Mouse (Mus musculus) left cerebral cortex, postnatal 10 days (tissue): ENCODE measurements around the gene Nxph4. TPM values are rescaled to one million over a fixed set of nuclear protein-coding genes. Genes with fewer than 3 reads are reported as not detected.
A peak's percentile ranks its signal among the peaks of the same experiment; 100 is the strongest.

Experiments used
- DNase-seq, 2 experiments: peaks; one replicate each; pipeline ENCODE4 v3.0.0; 2021 to 2022; ENCODE audit warnings: low spot score in 2 of 2, mixed read lengths in 1 of 2; ENCODE audit errors: extremely low spot score in 1 of 2
- intact Hi-C: fragments of 180-260 bp; cut with DNase I; formaldehyde crosslinking; loops from one replicate; pipeline ENCODE4 v1.15.1; 2025
- total RNA-seq, 2 experiments: library from RNA; stranded (reverse); gene quantifications; 2 replicates each; pipeline ENCODE4 v1.2.3; 2021

Gene Nxph4
- total RNA-seq: 1 to 10 TPM; 5.8 to 8.5 TPM

DNA sequence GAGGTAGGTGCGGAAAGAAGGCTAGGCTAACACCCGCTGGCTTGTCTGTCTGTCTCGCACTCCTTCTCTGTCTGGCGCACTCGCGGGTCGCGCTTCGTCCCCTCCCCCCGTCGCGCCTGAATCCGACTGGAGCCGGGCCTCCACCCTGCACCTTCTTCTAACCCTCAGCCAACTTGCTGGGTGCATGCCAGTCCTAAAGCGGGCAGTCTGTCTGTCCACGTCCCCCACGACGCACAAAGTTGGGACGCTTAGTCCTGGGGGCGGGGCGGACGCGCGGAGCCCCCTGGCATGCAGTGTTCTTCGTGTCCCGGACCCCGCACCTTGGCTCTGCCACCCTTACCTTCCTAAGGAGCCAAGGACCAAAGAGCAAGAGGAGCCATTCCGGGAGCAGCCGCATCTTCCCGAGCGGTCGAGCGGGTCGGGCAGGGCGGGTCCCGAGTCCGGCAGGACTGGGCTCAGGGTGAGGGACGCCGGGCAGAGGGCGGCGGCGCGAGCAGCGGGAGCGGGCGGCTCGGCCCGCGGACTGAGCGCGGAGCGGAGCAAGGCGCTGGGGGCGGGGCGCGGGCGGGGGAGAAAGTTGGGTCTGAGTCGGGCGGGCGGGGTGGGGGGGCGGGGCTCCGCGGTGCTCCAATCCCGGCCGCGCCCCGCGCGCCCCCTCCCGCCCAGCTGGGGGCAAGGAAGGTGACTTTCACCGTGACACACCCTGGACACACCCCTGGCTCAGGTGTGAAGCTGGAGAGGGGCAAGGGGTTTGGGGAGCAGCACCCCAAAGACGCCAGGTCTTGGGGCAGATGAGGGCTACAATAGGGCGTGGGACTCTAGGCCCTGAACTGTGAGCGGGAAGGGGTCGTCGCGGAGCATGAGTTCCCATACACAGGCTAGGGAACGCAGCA lies at the start of gene Nxph4:
Gene Nxph4 (minus strand): TSS at position 524 of the 893 bp plus-strand sequence.
- DNase-seq: no peak
- intact Hi-C loops: no loop called here

DNA sequence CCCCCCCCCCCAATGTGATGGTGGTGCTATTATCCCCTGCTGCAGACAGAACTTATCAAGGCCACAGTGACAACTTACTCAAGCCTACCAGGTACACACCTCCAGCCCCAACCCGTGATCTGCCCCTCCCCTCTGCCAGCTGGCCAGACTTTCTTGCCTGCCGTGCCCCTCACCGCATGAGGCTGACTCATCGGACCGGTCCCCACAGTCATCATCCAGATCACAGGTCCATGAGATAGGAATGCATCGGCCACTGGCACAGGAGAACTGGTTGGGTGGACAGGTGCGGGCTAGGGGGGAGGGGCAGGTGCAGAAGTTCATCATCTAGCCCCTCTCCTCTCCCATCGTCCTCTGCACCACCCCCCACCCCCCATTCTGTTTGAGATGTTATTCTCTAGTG lies 49.3 kb upstream of the Nxph4 start:
- no peak for DNase-seq
- intact Hi-C loops: no loop called here

DNA sequence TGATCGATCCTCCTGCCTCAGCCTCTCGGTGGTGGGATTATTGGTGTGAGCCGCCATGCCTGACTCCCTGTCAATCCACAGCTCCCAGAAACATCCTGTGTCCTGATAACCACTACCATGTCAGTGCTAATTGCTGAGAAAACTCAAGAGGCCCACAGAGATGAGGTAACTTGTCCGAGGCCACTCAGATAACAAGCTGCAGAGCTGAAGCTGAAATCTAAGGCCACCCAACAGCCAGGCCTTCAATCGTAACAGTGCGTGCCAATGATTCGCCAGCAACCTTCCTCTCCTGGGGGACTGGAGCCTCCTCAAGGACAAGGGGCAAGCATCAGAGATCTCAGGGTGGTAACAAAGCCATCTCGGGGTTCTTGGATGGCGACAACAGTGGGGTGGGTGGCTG lies 46.9 kb upstream of the Nxph4 start:
- intact Hi-C loops: no loop called here
- no peak for DNase-seq

DNA sequence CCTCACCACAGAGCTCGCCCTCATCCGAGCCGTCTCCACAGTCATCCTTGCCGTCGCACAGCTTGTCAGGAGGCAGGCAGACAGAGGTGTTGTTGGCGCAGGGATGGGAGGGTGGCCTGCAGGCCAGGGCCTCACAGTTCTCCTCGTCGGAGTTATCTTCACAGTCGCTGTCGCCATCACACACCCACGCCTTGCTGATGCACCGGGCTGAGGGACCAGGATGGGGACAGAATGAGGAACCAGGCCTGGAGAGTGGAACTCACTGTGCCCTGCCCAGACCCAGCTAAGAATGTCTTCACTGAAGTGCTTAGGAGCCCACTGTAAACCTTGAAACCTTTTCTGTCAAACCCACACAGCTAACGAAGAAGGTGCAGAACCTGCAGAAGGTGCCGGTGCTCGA lies 43.6 kb upstream of the Nxph4 start:
- DNase-seq: no peak
- intact Hi-C loops: loop anchor here (5.0 kb wide), 1 partner anchor 44 kb away; the partner anchor contains the start of gene Lrp1

DNA sequence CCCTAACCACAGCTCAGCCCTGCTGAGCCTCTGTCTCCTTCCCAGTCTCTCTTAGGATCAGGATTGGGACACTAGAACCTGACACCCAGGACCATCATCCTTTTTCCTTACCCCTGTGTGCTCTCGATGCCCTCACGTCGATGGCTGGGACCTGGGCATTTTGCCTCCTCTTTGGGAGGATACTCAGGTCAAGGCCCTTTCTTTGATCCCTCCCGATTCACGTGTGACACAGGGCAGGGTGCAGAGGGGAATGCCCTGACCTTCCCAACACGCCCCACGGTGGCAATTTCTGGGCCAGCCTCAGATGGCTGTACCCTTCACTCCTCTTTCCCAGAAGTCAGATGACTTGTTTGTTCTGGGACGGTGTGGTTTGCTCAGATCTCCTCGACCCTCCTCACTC lies 42.8 kb upstream of the Nxph4 start:
- intact Hi-C loops: loop anchor here (5.0 kb wide), 1 partner anchor 45 kb away; the partner anchor contains the start of gene Lrp1
- DNase-seq: no peak

DNA sequence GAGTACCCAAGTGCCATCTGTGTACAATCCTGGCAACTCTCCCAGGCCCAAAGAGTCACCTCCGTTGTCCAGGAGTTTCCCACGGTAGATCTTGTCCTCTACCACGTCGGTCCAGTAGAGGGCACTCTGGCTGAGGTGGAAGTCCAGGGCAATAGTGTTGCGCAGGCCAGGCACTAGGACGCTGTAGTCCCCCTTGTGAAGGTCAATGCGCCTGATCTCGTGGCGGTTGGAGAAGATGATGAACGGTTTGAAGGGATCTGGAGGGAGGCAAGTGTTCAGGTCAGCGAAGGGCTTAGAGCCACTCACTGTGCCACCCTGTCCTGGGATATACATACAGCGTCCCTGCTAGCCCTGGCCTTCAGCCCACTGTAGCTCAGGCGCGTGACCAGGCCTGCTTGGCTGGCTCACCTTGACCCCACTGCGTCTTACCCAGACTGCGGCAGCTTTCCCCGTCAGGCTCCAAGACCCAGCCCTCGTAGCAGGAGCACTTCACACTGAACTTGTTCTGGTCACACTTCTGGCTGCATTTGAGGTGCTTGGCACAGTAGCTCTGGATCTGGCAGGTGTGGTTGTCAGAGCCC lies 42.1 kb upstream of the Nxph4 start:
- DNase-seq: peak in 1 of 2 experiments; percentile 81
- intact Hi-C loops: loop anchor here (5.0 kb wide), 1 partner anchor 46 kb away; the partner anchor contains the start of gene Lrp1

DNA sequence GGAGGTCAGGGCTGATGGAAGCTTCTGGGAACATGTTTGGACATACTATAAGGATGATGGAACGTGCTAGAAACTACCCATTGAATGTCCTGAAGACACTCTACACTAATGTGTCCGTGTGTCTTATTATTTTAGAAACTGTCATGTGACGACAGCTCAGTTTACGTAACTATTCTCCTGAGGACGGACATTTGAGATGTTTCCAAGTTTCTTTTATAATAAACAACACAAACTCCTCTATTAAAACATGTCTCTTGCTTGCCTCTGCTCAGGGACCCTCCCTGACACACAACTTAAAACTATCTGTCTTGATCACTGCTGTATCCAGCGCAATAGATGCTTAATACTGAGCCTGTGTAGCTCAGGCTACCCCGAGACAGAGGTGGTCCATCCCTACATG lies 41.4 kb upstream of the Nxph4 start:
- DNase-seq: no peak
- intact Hi-C loops: loop anchor here (5.0 kb wide), 1 partner anchor 47 kb away; the partner anchor contains the start of gene Lrp1

DNA sequence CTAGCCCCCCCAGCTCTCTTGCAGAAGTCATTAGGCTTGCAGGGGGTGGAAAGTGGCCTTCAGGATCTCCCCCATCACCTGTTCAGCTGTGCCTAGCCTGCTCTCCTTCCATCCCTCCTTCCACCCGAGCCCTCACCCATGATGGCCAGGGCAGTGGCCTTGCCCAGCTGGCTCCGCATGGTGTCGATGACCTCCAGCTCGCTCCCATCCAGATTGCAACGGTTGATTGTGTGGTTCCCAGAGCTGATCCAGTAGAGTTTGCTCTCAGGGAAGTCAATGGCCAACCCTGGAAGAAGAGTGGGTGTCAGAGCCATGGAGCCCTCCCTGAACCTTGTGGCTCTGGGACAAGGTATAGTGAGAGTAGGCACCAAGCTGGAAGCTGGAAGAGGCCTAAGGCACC lies 37.9 kb upstream of the Nxph4 start:
- intact Hi-C loops: no loop called here
- no peak for DNase-seq

DNA sequence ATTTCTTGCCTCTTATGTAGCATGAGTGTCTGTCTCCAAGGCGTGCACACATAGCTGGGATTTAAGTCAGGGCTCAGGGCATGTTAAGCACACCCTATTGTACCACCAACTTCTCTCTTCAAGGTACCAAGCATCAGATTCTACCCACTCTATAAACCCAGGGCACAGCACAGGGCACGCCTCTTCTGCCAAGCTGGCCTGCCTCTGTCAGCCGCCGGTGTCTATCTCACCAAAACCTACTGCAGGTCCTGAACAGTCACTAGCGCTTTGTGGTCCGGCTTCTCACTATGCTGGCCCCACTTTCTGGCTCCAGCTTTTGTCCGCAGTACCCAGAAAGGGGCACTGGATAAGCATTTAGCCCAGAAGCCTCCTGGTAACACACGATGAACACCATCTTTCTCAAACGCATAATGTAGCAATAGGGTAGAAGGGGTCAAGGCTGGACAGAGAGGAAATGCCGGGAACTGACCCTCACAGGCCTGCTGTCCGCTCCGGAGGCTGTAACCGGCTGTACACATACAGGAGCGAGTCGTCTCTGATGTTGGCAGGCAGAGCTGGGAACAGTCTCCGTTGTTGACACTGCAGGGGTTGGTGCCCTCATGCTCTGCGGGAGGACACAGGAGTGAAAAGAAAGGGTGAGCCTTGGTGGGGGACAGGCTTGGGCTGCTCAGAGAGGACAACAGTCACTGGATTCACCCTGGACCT lies 36.7 kb upstream of the Nxph4 start:
- intact Hi-C loops: no loop called here
- no peak for DNase-seq

DNA sequence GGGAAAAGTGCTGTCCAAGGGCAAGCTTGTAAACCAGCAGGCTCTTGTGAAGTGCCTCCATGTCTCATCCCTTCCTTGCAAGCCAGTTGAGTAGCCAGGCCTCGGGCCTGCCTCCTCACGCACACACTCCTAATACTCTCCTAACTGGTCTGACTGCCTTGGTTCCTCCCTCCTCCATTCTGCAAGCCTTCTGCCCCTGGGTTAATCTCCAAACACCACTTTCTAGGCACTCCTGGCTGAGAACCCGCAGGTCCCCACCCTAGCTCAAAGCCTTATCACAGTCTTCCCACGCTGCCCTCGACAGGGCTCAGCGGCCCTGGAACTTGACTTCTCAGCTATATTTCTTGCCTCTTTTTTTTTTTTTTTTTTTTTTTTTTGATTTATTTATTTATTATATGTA lies 36.0 kb upstream of the Nxph4 start:
- intact Hi-C loops: no loop called here
- DNase-seq: no peak

DNA sequence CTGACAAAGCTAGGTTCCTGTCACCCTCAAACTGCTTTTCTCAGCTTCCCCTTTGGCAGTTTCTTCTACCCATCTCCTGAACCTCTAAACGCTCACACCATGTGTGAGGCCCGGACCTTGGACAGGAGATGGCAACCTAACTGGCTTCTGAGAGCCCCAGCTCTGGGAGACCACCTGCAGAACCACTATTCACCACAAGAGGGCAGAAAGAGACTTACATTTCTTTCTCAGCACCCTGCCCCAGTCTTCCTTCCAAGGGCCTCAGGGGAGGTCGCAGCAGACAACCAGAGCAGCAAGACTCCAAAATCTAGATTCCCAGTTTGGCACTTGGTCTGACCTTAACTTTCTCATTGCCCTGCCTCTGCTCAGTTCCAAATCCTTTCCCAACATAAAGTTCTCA lies 35.1 kb upstream of the Nxph4 start:
- intact Hi-C loops: no loop called here
- peak; percentile 71 to 83 for DNase-seq

DNA sequence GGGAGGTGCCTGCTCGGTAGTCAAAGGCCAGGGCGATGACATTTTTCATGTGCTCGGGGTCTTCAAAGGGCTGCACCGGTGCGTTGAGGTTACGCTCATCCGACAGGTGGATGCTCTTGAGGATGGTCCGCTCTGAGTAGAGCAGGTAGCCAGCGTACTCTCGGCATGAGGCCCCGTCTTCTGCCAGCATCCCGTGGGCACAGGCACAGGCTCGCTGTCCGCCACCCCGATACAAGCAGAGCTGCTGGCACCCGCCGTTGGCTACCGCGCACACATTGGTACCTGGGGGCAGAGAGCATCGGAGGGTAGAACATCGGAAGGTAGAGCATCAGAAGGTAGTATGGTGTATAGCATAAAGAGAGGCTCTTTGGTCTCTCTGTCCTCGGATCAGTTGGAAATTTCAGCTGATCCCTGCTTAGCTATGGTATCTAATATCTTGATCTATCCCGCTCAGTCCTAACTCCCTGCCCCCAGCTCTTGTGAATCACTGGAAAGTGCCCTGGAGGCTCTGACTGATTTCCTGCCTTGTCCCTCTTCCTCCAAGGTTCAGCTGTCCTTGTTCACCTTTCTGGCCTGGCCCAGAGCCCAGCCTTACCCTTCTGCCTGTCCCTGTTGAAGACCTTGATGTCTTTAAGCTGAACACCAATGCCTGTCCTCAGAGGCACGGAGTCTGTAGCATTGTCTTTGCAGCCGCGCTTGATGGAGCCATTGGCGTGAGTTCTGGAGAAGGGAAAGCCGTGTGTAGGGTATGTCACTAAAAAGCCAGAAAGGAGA lies 32.4 kb upstream of the Nxph4 start:
- intact Hi-C loops: no loop called here

DNA sequence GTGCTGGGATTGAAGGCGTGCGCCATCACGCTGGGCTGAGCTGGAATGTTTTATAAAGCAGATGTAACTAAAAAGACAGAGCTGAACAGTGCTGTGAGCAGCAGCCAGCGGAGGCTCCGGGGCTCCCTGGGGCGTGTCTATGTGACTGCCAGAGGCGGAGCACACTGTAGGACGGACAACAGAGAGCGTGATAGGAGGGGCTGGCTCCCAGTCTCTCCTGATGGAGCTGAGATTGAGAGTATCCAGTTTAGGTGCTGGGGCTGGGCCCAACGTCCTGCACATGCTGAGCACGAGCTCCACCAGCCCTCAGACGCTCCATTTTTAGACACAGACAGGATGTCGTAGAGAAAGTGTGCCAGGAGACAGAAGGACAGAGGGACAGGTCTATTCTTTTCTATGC lies 29.9 kb upstream of the Nxph4 start:
- intact Hi-C loops: no loop called here
- peak in 1 of 2 experiments; percentile 70 for DNase-seq

More for the DNA sequence above, 32.4 kb upstream of the Nxph4 start:
- DNase-seq: no peak

DNA sequence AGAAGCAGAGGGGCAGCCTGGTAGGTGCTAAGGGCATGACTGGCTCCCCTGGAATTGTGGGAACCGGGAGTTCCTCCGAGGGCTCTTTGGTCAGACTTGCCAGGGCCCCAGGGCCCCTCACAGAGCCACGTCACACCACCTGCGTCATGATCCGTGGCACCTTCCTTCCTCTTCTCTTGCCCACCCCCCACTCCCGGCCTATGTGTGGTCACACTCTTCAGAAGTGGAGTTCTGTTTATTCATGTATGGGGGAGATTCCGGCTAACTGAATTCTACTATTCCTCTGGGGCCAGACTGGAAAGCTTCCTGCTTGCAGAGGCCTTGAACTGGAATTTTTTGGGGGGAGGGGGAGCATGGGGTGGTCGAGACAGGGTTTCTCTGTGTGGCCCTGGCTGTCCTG lies 29.5 kb upstream of the Nxph4 start:
- intact Hi-C loops: no loop called here
- DNase-seq: no peak

DNA sequence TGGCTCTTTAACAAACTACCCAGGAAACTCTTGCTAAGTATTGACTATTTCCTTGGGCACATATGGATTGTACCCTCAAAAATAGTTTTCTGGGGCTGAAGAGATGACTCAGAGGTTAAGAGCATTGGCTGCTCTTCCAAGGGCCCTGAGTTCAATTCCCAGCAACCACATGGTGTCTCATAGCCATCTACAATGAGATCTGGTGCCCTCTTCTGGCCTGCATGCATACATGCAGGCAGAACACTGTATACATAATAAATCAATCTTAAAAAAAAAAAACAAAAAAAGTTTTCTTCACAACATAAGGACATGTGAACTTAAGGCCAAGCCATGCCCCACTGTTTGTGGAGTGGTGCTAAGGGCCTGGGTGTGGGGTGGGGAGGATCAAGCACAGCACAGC lies 26.8 kb upstream of the Nxph4 start:
- no peak for DNase-seq
- intact Hi-C loops: no loop called here

DNA sequence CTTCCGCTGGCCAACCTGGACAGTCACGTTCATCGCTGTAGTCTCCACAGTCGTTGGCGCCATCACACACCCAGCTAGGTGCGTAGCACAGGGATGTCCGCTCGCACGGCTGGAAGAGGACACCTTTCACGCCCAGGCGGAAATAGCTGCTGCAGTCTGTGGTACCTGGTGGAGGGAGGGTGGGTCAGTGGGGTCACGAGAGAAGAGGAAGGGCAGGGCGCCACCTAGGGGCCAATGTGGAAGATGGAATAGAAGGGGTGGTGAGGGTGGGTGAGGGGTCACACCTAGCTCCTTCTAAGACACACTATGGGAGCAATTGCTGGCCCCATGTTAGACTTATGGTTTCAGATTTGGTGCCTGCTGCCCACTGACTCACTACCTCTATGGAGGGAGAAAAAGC lies 23.0 kb upstream of the Nxph4 start:
- DNase-seq: no peak
- intact Hi-C loops: no loop called here

DNA sequence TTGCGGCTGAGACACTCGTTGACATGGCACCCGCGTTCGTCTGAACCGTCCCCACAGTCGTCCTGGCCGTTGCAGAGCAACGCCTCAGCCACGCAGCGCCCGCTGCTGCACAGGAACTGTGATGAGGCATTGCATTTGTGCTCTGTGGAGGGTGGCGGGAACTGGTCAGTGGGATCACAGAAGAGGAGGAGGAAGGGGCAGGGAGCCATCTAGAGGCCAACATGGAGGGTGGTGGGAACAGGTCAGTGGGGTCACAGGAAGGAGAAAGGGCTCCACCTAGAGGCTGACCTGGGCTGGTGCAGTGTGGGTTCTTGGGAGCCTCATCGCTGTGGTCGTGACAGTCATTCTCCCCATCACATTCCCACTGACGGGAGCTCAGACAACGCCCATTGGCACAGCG lies 21.3 kb upstream of the Nxph4 start:
- intact Hi-C loops: no loop called here
- no peak for DNase-seq

DNA sequence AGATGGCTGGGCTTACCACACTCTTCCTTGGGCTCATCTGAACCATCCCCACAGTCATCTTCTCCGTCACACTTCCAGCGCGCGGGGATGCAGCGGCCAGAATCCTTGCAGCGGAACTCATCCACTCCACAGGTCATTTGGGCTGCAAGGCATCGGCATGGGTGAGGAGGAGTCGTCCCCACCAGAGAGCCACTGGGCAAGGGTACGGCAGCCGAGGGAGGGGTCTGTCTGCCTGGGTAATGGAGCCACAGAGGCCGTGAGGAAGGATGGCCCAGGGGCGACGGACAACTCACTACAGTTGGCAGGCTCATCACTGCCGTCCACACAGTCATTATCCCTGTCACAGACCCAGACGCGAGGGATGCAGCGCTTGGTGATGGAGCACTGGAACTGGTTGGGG lies 15.5 kb upstream of the Nxph4 start:
- intact Hi-C loops: no loop called here

DNA sequence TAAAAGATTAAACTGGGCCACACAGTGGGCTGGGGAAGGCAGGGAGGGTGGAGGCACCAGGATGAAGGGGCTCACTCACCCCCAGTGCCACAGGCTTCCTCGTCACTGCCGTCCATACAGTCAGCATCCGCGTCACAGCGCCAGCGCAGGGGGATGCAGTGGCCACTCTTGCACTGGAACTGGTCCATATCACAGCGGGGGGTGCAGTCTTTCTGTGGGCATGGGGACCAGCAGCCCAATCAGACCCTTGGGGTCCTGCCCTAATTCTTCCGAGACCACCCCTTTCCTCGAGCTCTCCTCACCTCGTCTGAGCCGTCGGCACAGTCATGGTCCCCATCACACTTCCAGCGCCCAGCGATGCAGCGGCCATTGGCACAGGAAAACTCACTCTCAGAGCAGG lies 13.9 kb upstream of the Nxph4 start:
- no peak for DNase-seq
- intact Hi-C loops: no loop called here

More for the DNA sequence above, 15.5 kb upstream of the Nxph4 start:
- no peak for DNase-seq
